Mouse (Mus musculus): ENCODE data around the gene Itgb5.

GRCm38 (mm10) chr16:33953008-33953407 is 123.5 kb downstream of the Itgb5 start:
- TF ChIP-seq NELFE (IDR thresholded peaks at IDR 0.05; ENCODE audit: low read depth, low read length) (no peak), EP300 (IDR thresholded peaks at IDR 0.05; ENCODE audit: low read length) (no peak), POLR2A (IDR thresholded peaks at IDR 0.05; ENCODE audit: low read depth, low read length) (no peak), POLR2AphosphoS2 (IDR thresholded peaks at IDR 0.05; ENCODE audit: low read depth, low read length) (peak; percentile 60), CTCF (conservative IDR thresholded peaks at IDR 0.05 in 1 of 2, IDR thresholded peaks at IDR 0.05 in 1 of 2; ENCODE audit: low read depth in 2 of 2, low read length in 2 of 2) (no peak), JUN (IDR thresholded peaks at IDR 0.05; ENCODE audit: insufficient read depth, low read depth, low read length) (no peak), USF1 (IDR thresholded peaks at IDR 0.05; ENCODE audit: low read depth, low read length) (no peak), USF2 (conservative IDR thresholded peaks at IDR 0.05; ENCODE audit: low read depth, low read length) (no peak), MAFK (IDR thresholded peaks at IDR 0.05; ENCODE audit: insufficient replicate concordance, low read length) (no peak), CHD2 (IDR thresholded peaks at IDR 0.05; ENCODE audit: low read length) (no peak), PAX5 (IDR thresholded peaks at IDR 0.05; ENCODE audit: low read length) (no peak), ZKSCAN1 (IDR thresholded peaks at IDR 0.05; ENCODE audit: borderline replicate concordance, low read depth, low read length) (no peak), E2F4 (IDR thresholded peaks at IDR 0.05; ENCODE audit: insufficient replicate concordance, low read depth, low read length) (no peak), RCOR1 (conservative IDR thresholded peaks at IDR 0.05; ENCODE audit: low read depth, low read length) (no peak)

Data from CH12.LX (cell line).